In genomic region chr1:51272583-51273201, GRCm38 (mm10) we compare ENCODE assay signal across 17 mouse cellular contexts. TPM values are rescaled to one million over a fixed set of nuclear protein-coding genes. Genes with fewer than 3 reads are reported as not detected.
DNase-seq lines count a peak whose midpoint lies in the region; ATAC-seq and TF ChIP-seq lines count a peak whose summit lies in the region.
"Had no signal": no experiment of that assay in that cellular context is flagged by ENCODE, and none has a peak within 500 bp of the region (broad histone marks: within the 10 kb centered on the region; RNA-seq: fewer than 3 reads in every experiment).

No protein-coding gene starts in this region.

- no peak for TF ChIP-seq EP300 in heart, adult 2 months (IDR thresholded peaks at IDR 0.05; ENCODE audit: insufficient read depth, low read depth, low read length)

- intact Hi-C loops in heart, adult 2 months (cut with DNase I): no loop called here

- no peaks in the 10 kb centered on the region for H3K27me3 ChIP-seq in heart, adult 2 months (ENCODE audit: control insufficient read depth, insufficient read depth, low read length)
- no peaks in the 10 kb centered on the region for H3K27me3 ChIP-seq in midbrain, embryonic 15.5 days (replicated peaks)
- no peaks in the 10 kb centered on the region for H3K27me3 ChIP-seq in midbrain, embryonic 10.5 days (ENCODE audit: low read depth, poor library complexity, severe bottlenecking)
- H3K27me3 ChIP-seq in embryonic facial prominence, embryonic 14.5 days (replicated peaks; ENCODE audit: control insufficient read depth, insufficient read depth, low read length): no peaks in the 10 kb centered on the region
- H3K27me3 ChIP-seq: stomach, embryonic 15.5 days had no signal

- H3K4me2 ChIP-seq in midbrain, embryonic 15.5 days: no peak overlapping the region
- no peak overlapping the region for H3K4me2 ChIP-seq in embryonic facial prominence, embryonic 14.5 days (ENCODE audit: low read depth, low read length)
- H3K4me2 ChIP-seq: stomach, embryonic 15.5 days had no signal

- no peak overlapping the region for H3K4me3 ChIP-seq in heart, adult 2 months
- H3K4me3 ChIP-seq in midbrain, embryonic 15.5 days: no peak overlapping the region
- H3K4me3 ChIP-seq in midbrain, embryonic 10.5 days: no peak overlapping the region
- H3K4me3 ChIP-seq in embryonic facial prominence, embryonic 14.5 days (ENCODE audit: low read depth, low read length): no peak overlapping the region
- H3K4me3 ChIP-seq: hindbrain, embryonic 10.5 days; stomach, embryonic 15.5 days had no signal

- no peak for TF ChIP-seq CTCF in heart, adult 2 months (IDR thresholded peaks at IDR 0.05)

- WGBS in heart, adult 2 months: 38% methylated on average over 4 of the region's 4 CpGs
- WGBS in midbrain, embryonic 15.5 days: 65% methylated on average over 4 of the region's 4 CpGs
- 87% methylated on average over 4 of the region's 4 CpGs for WGBS in midbrain, embryonic 10.5 days
- 52% methylated on average over 4 of the region's 4 CpGs for WGBS in embryonic facial prominence, embryonic 14.5 days

- no peak for DNase-seq in heart, adult 2 months
- no peak for DNase-seq in heart, postnatal 4 days
- peak; percentile 27 to 38 for DNase-seq in kidney, adult 8-10 months
- no peak for DNase-seq in kidney, postnatal 4 days
- DNase-seq in midbrain, embryonic 10.5 days (ENCODE audit: low spot score): no peak
- DNase-seq in embryonic facial prominence, embryonic 14.5 days (ENCODE audit: low spot score): peak; percentile 45
- DNase-seq in spleen, postnatal 36 days (ENCODE audit: low spot score in 2 of 2): no peak
- DNase-seq: cerebellum, postnatal 14 days; embryo, embryonic 11 days; liver; lung, adult 2 months; midbrain, embryonic 14.5 days; thymus, adult 2 months had no signal

- H3K4me1 ChIP-seq in heart, adult 2 months (ENCODE audit: control insufficient read depth, insufficient read depth, low read length): peaks cover 15% of the 10 kb centered on the region
- peaks cover 3% of the 10 kb centered on the region; the same call in 1 of the 2 replicates for H3K4me1 ChIP-seq in midbrain, embryonic 15.5 days
- H3K4me1 ChIP-seq in midbrain, embryonic 10.5 days: peaks cover 3% of the 10 kb centered on the region; the same call in 1 of the 2 replicates
- H3K4me1 ChIP-seq in embryonic facial prominence, embryonic 14.5 days (ENCODE audit: control insufficient read depth, insufficient read depth, low read length): peaks cover 24% of the 10 kb centered on the region

- ATAC-seq in midbrain, embryonic 15.5 days (replicated peaks): 0 out of 2 replicates have a peak, but pooled peaks have one; percentile 17
- peak; percentile 24; the same call in 1 of the 2 replicates for ATAC-seq in embryonic facial prominence, embryonic 14.5 days (ENCODE audit: low read depth)
- ATAC-seq: inflammation-experienced regulatory T-cells, adult 6 months had no signal

- peaks cover 12% of the 10 kb centered on the region for H3K36me3 ChIP-seq in heart, adult 2 months (ENCODE audit: control insufficient read depth, insufficient read depth, low read length)
- no peaks in the 10 kb centered on the region for H3K36me3 ChIP-seq in midbrain, embryonic 15.5 days (replicated peaks)
- no peaks in the 10 kb centered on the region for H3K36me3 ChIP-seq in midbrain, embryonic 10.5 days
- no peaks in the 10 kb centered on the region for H3K36me3 ChIP-seq in embryonic facial prominence, embryonic 14.5 days (ENCODE audit: control insufficient read depth, insufficient read depth, low read length)
- H3K36me3 ChIP-seq: hindbrain, embryonic 10.5 days; stomach, embryonic 15.5 days had no signal

- no peak for TF ChIP-seq POLR2A in heart, adult 2 months (IDR thresholded peaks at IDR 0.05; ENCODE audit: insufficient read depth, low read depth, low read length)

- H3K79me2 ChIP-seq in heart, adult 2 months (replicated peaks; ENCODE audit: control insufficient read depth, insufficient read depth, low read length): no peaks in the 10 kb centered on the region

- H3K9me3 ChIP-seq in midbrain, embryonic 15.5 days: no peaks in the 10 kb centered on the region
- H3K9me3 ChIP-seq in midbrain, embryonic 10.5 days (replicated peaks): no peaks in the 10 kb centered on the region
- no peaks in the 10 kb centered on the region for H3K9me3 ChIP-seq in embryonic facial prominence, embryonic 14.5 days (ENCODE audit: control insufficient read depth, low read length)
- H3K9me3 ChIP-seq: hindbrain, embryonic 10.5 days; stomach, embryonic 15.5 days had no signal

- H3K27ac ChIP-seq in heart, adult 2 months: peak overlapping the region; percentile 46
- H3K27ac ChIP-seq in midbrain, embryonic 15.5 days: no peak overlapping the region
- H3K27ac ChIP-seq in midbrain, embryonic 10.5 days (replicated peaks): no peak overlapping the region
- no peak overlapping the region for H3K27ac ChIP-seq in embryonic facial prominence, embryonic 14.5 days (replicated peaks; ENCODE audit: low read depth, low read length)
- H3K27ac ChIP-seq: hindbrain, embryonic 10.5 days; stomach, embryonic 15.5 days had no signal

- no peak overlapping the region for H3K9ac ChIP-seq in heart, adult 2 months (ENCODE audit: low read depth, low read length)
- no peak overlapping the region for H3K9ac ChIP-seq in midbrain, embryonic 15.5 days
- H3K9ac ChIP-seq in embryonic facial prominence, embryonic 14.5 days (ENCODE audit: low read depth, low read length): no peak overlapping the region
- H3K9ac ChIP-seq: stomach, embryonic 15.5 days had no signal

RNA-seq across cellular contexts. Expression of gene Cavin2, which starts 16.2 kb away (rescaled TPM):
- 100 to 1,000 TPM; 119 to 122 TPM for total RNA-seq in heart, adult 2 months (2021)
- 72.1 and 97.0 TPM in 2 replicates for polyA plus RNA-seq in heart, adult 2 months (2012; rRNA removed)
- total RNA-seq in heart, postnatal 4 days (2021): 100 to 1,000 TPM; 203 to 211 TPM
- 6.4 and 7.5 TPM in 2 replicates for polyA plus RNA-seq in midbrain, embryonic 15.5 days (2015; fragmentation: Nextera tagmentation; extraction: Ambion mirVana)
- 2.0 and 3.1 TPM in 2 replicates for polyA plus RNA-seq in midbrain, embryonic 10.5 days (2016; fragmentation: Nextera tagmentation; extraction: Ambion mirVana)
- polyA plus RNA-seq in embryonic facial prominence, embryonic 14.5 days (2014; fragmentation: Nextera tagmentation; extraction: Ambion mirVana): 78.2 and 81.6 TPM in 2 replicates
- polyA plus RNA-seq: inflammation-experienced regulatory T-cells, adult 6 months had no signal

Comparison
In these comparisons a context has a peak if more than half of its experiments do, and no peak if none do; other contexts are left out.
1. DNase-seq: peak in kidney, adult 8-10 months (2 of 2) and embryonic facial prominence, embryonic 14.5 days (single experiment); none in heart, adult 2 months (0 of 2), heart, postnatal 4 days (single experiment), kidney, postnatal 4 days (0 of 2), midbrain, embryonic 10.5 days (single experiment) and spleen, postnatal 36 days (0 of 2).